Mouse (Mus musculus): ENCODE data around the gene Sp140. TPM values are rescaled to one million over a fixed set of nuclear protein-coding genes. Genes with fewer than 3 reads are reported as not detected.

Sp140 gene
- polyA plus RNA-seq, 1 experiment from 2014 or later, result 1.00 TPM

DNA sequence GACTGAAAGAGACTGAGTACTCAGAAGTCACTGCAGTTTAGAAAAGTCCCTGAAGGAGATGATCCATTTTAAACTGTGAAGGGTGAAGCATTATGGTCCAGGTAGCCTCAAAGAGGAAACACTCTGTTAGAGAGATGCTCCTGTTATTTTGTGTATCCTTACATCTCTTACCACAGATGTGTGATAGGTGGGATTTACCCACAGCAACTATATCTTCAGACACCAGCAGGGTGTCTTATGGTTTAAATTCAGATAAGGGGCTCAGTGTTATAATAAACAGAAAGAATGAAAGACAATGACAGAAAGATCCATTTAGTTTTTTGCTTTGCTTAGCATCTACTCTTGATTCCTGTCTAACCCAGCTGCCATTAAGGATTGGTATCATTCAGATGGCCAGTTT lies 64.1 kb downstream of the Sp140 start:
- H3K4me1 ChIP-seq (ENCODE audit: control insufficient read depth, insufficient read depth, low read length), result no peaks in the 10 kb centered on the region
- ATAC-seq (ENCODE audit: insufficient number of reproducible peaks, insufficient read depth, low FRiP score, low read depth), result no peak

DNA sequence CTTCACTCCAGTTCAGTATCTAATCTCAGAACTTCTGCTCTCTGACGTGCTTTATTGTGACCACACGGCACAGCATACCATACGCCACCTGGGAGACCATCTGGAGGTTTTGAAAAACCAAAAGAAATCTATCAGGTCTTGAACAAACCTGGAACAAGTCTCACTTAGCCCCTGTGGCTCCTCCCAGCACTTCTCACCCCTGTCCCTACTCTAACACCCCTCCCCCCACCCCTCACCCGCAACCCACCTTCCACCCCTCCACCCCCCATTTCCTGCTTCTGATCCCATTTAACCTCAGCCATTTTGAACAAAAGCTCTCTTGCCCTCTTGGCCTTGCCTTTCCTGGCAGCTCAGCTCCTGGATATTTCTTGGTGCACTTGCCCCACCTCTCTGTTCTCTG lies 80.0 kb downstream of the Sp140 start:
- WGBS, result 43% methylated on average over 4 of the region's 4 CpGs
- H3K27ac ChIP-seq (ENCODE audit: low read length), result no peak overlapping the region
- no peak for ATAC-seq (ENCODE audit: insufficient number of reproducible peaks, insufficient read depth, low FRiP score, low read depth)

More for the DNA sequence above, 64.1 kb downstream of the Sp140 start:
- H3K36me3 ChIP-seq (ENCODE audit: control insufficient read depth, insufficient read depth, low read length), result no peaks in the 10 kb centered on the region
- H3K27ac ChIP-seq (ENCODE audit: low read length), result no peak overlapping the region
- no peak overlapping the region for H3K9ac ChIP-seq (replicated peaks; ENCODE audit: low read depth, low read length)
- no peak overlapping the region for H3K4me2 ChIP-seq (replicated peaks; ENCODE audit: low read depth, low read length)
- H3K9me3 ChIP-seq (ENCODE audit: control insufficient read depth, low read depth, low read length), result no peaks in the 10 kb centered on the region
- no peak overlapping the region for H3K4me3 ChIP-seq (ENCODE audit: low read depth, low read length)
- no peaks in the 10 kb centered on the region for H3K27me3 ChIP-seq (ENCODE audit: control insufficient read depth, insufficient read depth, low read length)

DNA sequence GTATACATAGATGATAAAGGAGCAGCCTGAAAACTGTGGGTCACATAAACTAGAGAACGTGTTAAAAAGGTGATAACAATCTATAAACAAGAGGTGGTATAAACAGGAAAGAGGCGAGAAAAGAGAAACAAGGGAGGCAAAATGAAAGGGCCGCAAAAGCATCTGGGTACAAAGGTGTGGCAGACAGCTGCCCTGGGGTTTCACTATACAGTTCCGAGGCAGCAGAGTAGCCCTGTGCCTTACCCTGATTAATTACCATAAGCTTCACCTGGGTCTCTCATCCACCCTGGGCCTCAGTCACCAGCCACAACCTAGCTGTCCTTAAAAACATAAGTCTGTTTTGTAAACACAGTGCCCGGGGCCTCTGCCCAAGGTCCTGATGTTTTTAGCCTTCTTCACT lies 86.5 kb downstream of the Sp140 start:
- Histone ChIP-seq H3K9ac (replicated peaks; ENCODE audit: low read depth, low read length) (no peak overlapping the region), H3K36me3 (ENCODE audit: control insufficient read depth, insufficient read depth, low read length) (no peaks in the 10 kb centered on the region), H3K4me3 (ENCODE audit: low read depth, low read length) (no peak overlapping the region), H3K27me3 (ENCODE audit: control insufficient read depth, insufficient read depth, low read length) (no peaks in the 10 kb centered on the region), H3K27ac (ENCODE audit: low read length) (no peak overlapping the region), H3K4me1 (ENCODE audit: control insufficient read depth, insufficient read depth, low read length) (no peaks in the 10 kb centered on the region), H3K4me2 (replicated peaks; ENCODE audit: low read depth, low read length) (no peak overlapping the region), H3K9me3 (ENCODE audit: control insufficient read depth, low read depth, low read length) (no peaks in the 10 kb centered on the region)
- ATAC-seq (ENCODE audit: insufficient number of reproducible peaks, insufficient read depth, low FRiP score, low read depth), result no peak
- 47% methylated on average over 5 of the region's 5 CpGs for WGBS

More for the DNA sequence above, 80.0 kb downstream of the Sp140 start:
- Histone ChIP-seq H3K27me3 (ENCODE audit: control insufficient read depth, insufficient read depth, low read length) (no peaks in the 10 kb centered on the region), H3K36me3 (ENCODE audit: control insufficient read depth, insufficient read depth, low read length) (no peaks in the 10 kb centered on the region), H3K4me2 (replicated peaks; ENCODE audit: low read depth, low read length) (no peak overlapping the region), H3K9ac (replicated peaks; ENCODE audit: low read depth, low read length) (no peak overlapping the region), H3K4me3 (ENCODE audit: low read depth, low read length) (no peak overlapping the region), H3K4me1 (ENCODE audit: control insufficient read depth, insufficient read depth, low read length) (no peaks in the 10 kb centered on the region), H3K9me3 (ENCODE audit: control insufficient read depth, low read depth, low read length) (no peaks in the 10 kb centered on the region)

DNA sequence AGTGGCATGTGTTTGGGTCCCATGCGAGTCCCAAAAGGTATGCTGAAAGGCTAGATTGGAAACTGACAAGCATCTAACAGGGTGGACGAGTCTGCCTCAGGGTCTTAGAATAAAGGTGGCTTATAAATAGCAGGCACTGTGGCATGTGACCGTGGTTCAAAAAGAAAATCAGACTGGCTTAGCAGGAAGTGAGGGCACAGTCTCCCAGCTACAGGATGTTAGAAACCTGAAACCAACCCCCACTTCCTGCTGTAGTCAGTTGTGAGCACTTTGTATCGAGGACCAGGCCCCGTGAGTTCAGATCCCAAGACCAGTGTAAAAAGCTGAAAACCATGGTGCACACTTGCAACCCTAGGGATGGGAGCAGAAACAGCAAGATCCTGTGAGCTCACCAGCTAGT lies 87.2 kb downstream of the Sp140 start:
- Histone ChIP-seq H3K4me2 (replicated peaks; ENCODE audit: low read depth, low read length) (no peak overlapping the region), H3K9ac (replicated peaks; ENCODE audit: low read depth, low read length) (no peak overlapping the region), H3K36me3 (ENCODE audit: control insufficient read depth, insufficient read depth, low read length) (no peaks in the 10 kb centered on the region), H3K27ac (ENCODE audit: low read length) (no peak overlapping the region), H3K9me3 (ENCODE audit: control insufficient read depth, low read depth, low read length) (no peaks in the 10 kb centered on the region), H3K4me3 (ENCODE audit: low read depth, low read length) (no peak overlapping the region), H3K4me1 (ENCODE audit: control insufficient read depth, insufficient read depth, low read length) (no peaks in the 10 kb centered on the region), H3K27me3 (ENCODE audit: control insufficient read depth, insufficient read depth, low read length) (no peaks in the 10 kb centered on the region)
- no peak for ATAC-seq (ENCODE audit: insufficient number of reproducible peaks, insufficient read depth, low FRiP score, low read depth)
- 62% methylated on average over 5 of the region's 5 CpGs for WGBS

GRCm38 (mm10) chr1:85690544-85690943 lies 90.4 kb downstream of the Sp140 start:
- H3K36me3 ChIP-seq (ENCODE audit: control insufficient read depth, insufficient read depth, low read length), result no peaks in the 10 kb centered on the region
- no peak for ATAC-seq (ENCODE audit: insufficient number of reproducible peaks, insufficient read depth, low FRiP score, low read depth)
- no peak overlapping the region for H3K9ac ChIP-seq (replicated peaks; ENCODE audit: low read depth, low read length)
- H3K27me3 ChIP-seq (ENCODE audit: control insufficient read depth, insufficient read depth, low read length), result no peaks in the 10 kb centered on the region
- no peaks in the 10 kb centered on the region for H3K4me1 ChIP-seq (ENCODE audit: control insufficient read depth, insufficient read depth, low read length)
- no peaks in the 10 kb centered on the region for H3K9me3 ChIP-seq (ENCODE audit: control insufficient read depth, low read depth, low read length)
- WGBS, result 79% methylated on average over 3 of the region's 3 CpGs
- H3K4me2 ChIP-seq (replicated peaks; ENCODE audit: low read depth, low read length), result no peak overlapping the region
- H3K27ac ChIP-seq (ENCODE audit: low read length), result no peak overlapping the region
- H3K4me3 ChIP-seq (ENCODE audit: low read depth, low read length), result no peak overlapping the region

- Histone ChIP-seq H3K27ac (ENCODE audit: low read length) (no peak overlapping the region), H3K4me3 (ENCODE audit: low read depth, low read length) (no peak overlapping the region), H3K4me2 (replicated peaks; ENCODE audit: low read depth, low read length) (no peak overlapping the region), H3K9ac (replicated peaks; ENCODE audit: low read depth, low read length) (no peak overlapping the region), H3K9me3 (ENCODE audit: control insufficient read depth, low read depth, low read length) (no peaks in the 10 kb centered on the region), H3K27me3 (ENCODE audit: control insufficient read depth, insufficient read depth, low read length) (no peaks in the 10 kb centered on the region), H3K36me3 (ENCODE audit: control insufficient read depth, insufficient read depth, low read length) (no peaks in the 10 kb centered on the region), H3K4me1 (ENCODE audit: control insufficient read depth, insufficient read depth, low read length) (no peaks in the 10 kb centered on the region)
- ATAC-seq (ENCODE audit: insufficient number of reproducible peaks, insufficient read depth, low FRiP score, low read depth), result no peak
- WGBS, result 69% methylated on average over 1 of the region's 1 CpGs
Observed at GRCm38 (mm10) chr1:85692281-85692680, 92.1 kb downstream of the Sp140 start.

DNA sequence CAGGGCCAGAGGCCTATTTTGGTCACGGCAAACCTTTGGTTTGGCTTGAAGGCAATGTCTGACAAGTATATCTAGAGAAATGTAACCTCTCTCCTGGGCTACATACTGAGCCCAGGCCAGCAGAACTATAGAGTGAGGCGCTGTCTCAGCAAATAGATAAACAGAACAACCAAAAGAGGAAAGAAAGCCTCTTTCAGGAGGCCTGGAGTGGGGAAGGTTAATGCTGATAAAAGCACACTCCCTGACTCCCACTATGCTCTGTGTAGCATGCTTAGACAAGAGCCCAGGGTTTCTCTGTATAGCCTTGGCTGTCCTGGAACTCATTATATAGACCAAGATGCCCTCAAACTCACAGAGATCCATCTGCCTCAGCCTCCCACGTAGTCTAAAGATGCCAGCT lies 93.1 kb downstream of the Sp140 start:
- Histone ChIP-seq H3K4me3 (ENCODE audit: low read depth, low read length) (no peak overlapping the region), H3K9me3 (ENCODE audit: control insufficient read depth, low read depth, low read length) (no peaks in the 10 kb centered on the region), H3K9ac (replicated peaks; ENCODE audit: low read depth, low read length) (no peak overlapping the region), H3K4me2 (replicated peaks; ENCODE audit: low read depth, low read length) (no peak overlapping the region), H3K4me1 (ENCODE audit: control insufficient read depth, insufficient read depth, low read length) (no peaks in the 10 kb centered on the region), H3K36me3 (ENCODE audit: control insufficient read depth, insufficient read depth, low read length) (no peaks in the 10 kb centered on the region), H3K27me3 (ENCODE audit: control insufficient read depth, insufficient read depth, low read length) (no peaks in the 10 kb centered on the region), H3K27ac (ENCODE audit: low read length) (no peak overlapping the region)
- ATAC-seq (ENCODE audit: insufficient number of reproducible peaks, insufficient read depth, low FRiP score, low read depth), result no peak
- 66% methylated on average over 3 of the region's 3 CpGs for WGBS

Other genes with a start within 250 kb of the Sp140 start
- not detected in 2 replicates for gene G530012D18Rik, start 24.7 kb upstream of the Sp140 start, polyA plus RNA-seq (2014; fragmentation: Nextera tagmentation; extraction: Ambion mirVana)
- gene Sp110, start 1.6 kb upstream of the Sp140 start, polyA plus RNA-seq (2014; fragmentation: Nextera tagmentation; extraction: Ambion mirVana), result 1.6 and 2.1 TPM in 2 replicates
- gene Sp100, start 49.6 kb downstream of the Sp140 start, polyA plus RNA-seq (2014; fragmentation: Nextera tagmentation; extraction: Ambion mirVana), result 1.6 and 2.1 TPM in 2 replicates
- 0.91 and 0.97 TPM in 2 replicates for gene A630001G21Rik, start 178.3 kb downstream of the Sp140 start, polyA plus RNA-seq (2014; fragmentation: Nextera tagmentation; extraction: Ambion mirVana)
- gene Cab39, start 193.1 kb downstream of the Sp140 start, polyA plus RNA-seq (2014; fragmentation: Nextera tagmentation; extraction: Ambion mirVana), result 52.1 and 56.1 TPM in 2 replicates

All from stomach, embryonic 14.5 days (tissue).